Mouse (Mus musculus) 416B (cell line): ENCODE data around the gene St6galnac3.

ENCODE experiments used
- DNase-seq: peaks from one replicate; pipeline ENCODE4 v3.0.0; 2011; ENCODE audit warnings: low read depth

St6galnac3 gene

GRCm38 (mm10) chr3:153460173-153460572 lies 264.8 kb downstream of the St6galnac3 start:
- no peak for DNase-seq

- no peak for DNase-seq
Observed at GRCm38 (mm10) chr3:153458593-153458992, 266.4 kb downstream of the St6galnac3 start.

GRCm38 (mm10) chr3:153457701-153458100 lies 267.3 kb downstream of the St6galnac3 start:
- DNase-seq = no peak

- DNase-seq = no peak
Observed at GRCm38 (mm10) chr3:153457203-153457602, 267.8 kb downstream of the St6galnac3 start.

GRCm38 (mm10) chr3:153456227-153456626 lies 268.7 kb downstream of the St6galnac3 start:
- no peak for DNase-seq

GRCm38 (mm10) chr3:153453127-153454049 lies 271.6 kb downstream of the St6galnac3 start:
- no peak for DNase-seq

- DNase-seq = no peak
Observed at GRCm38 (mm10) chr3:153452299-153452996, 272.5 kb downstream of the St6galnac3 start.

- no peak for DNase-seq
Observed at GRCm38 (mm10) chr3:153441329-153441728, 283.6 kb downstream of the St6galnac3 start.

GRCm38 (mm10) chr3:153436076-153437021 lies 288.6 kb downstream of the St6galnac3 start:
- no peak for DNase-seq

GRCm38 (mm10) chr3:153433010-153433409 lies 292.0 kb downstream of the St6galnac3 start:
- DNase-seq = no peak

- DNase-seq = no peak
Observed at GRCm38 (mm10) chr3:153432053-153432816, 292.7 kb downstream of the St6galnac3 start.

- no peak for DNase-seq
Observed at GRCm38 (mm10) chr3:153429840-153430239, 295.1 kb downstream of the St6galnac3 start.

GRCm38 (mm10) chr3:153421918-153422290 lies 303.1 kb downstream of the St6galnac3 start:
- DNase-seq = no peak

- no peak for DNase-seq
Observed at GRCm38 (mm10) chr3:153421060-153421917, 303.7 kb downstream of the St6galnac3 start.

- no peak for DNase-seq
Observed at GRCm38 (mm10) chr3:153419331-153419730, 305.6 kb downstream of the St6galnac3 start.

- DNase-seq = no peak
Observed at GRCm38 (mm10) chr3:153417001-153417400, 308.0 kb downstream of the St6galnac3 start.

- no peak for DNase-seq
Observed at GRCm38 (mm10) chr3:153416383-153416782, 308.6 kb downstream of the St6galnac3 start.

- DNase-seq = no peak
Observed at GRCm38 (mm10) chr3:153414132-153414531, 310.8 kb downstream of the St6galnac3 start.

- no peak for DNase-seq
Observed at GRCm38 (mm10) chr3:153409286-153409685, 315.7 kb downstream of the St6galnac3 start.

GRCm38 (mm10) chr3:153408361-153408760 lies 316.6 kb downstream of the St6galnac3 start:
- DNase-seq = no peak
